Mouse (Mus musculus) hindbrain, embryonic 12.5 days (tissue): Measurements from ENCODE around the gene Elovl6. TPM values are rescaled to one million over a fixed set of nuclear protein-coding genes. Genes with fewer than 3 reads are reported as not detected.

Experiments used
- ATAC-seq: fragments of 200-750 bp; cut with Nextera tagmentation; 2 replicates; pipeline ENCODE4 v1.8.0; 2017; ENCODE audit warnings: moderate TSS enrichment; ENCODE audit not compliant: low FRiP score
- H3K27ac ChIP-seq: fragments of 300-500 bp; sonication (generic); 2 replicates; pipeline ENCODE4 v1.5.1; 2016; ENCODE audit warnings: mild to moderate bottlenecking
- H3K27me3 ChIP-seq: fragments of 300-500 bp; sonication (generic); 2 replicates; pipeline ENCODE4 v1.6.1; 2016; ENCODE audit warnings: mild to moderate bottlenecking
- H3K36me3 ChIP-seq: fragments of 300-500 bp; sonication (generic); 2 replicates; pipeline ENCODE4 v1.6.1; 2016; ENCODE audit warnings: mild to moderate bottlenecking
- H3K4me1 ChIP-seq: fragments of 300-500 bp; sonication (generic); 2 replicates; pipeline ENCODE4 v1.6.1; 2016
- H3K4me2 ChIP-seq: fragments of 300-500 bp; sonication (generic); replicated peaks from 2 replicates; pipeline ENCODE4 v1.6.1; 2016; ENCODE audit warnings: mild to moderate bottlenecking
- H3K4me3 ChIP-seq: fragments of 300-500 bp; sonication (generic); 2 replicates; pipeline ENCODE4 v1.5.1; 2016; ENCODE audit warnings: mild to moderate bottlenecking
- H3K9ac ChIP-seq: fragments of 300-500 bp; sonication (generic); 2 replicates; pipeline ENCODE4 v1.6.1; 2016; ENCODE audit warnings: mild to moderate bottlenecking, moderate library complexity
- H3K9me3 ChIP-seq: fragments of 300-500 bp; sonication (generic); replicated peaks from 2 replicates; pipeline ENCODE4 v1.6.1; 2016; ENCODE audit warnings: mild to moderate bottlenecking
- WGBS: fragments of 180-500 bp; shearing (Covaris S2); methylation state at CpG from one replicate; pipeline ENCODE4 v1.1.7; 2016; 5-methylcytosine and 5-hydroxymethylcytosine counted together
- polyA plus RNA-seq: library from polyadenylated mRNA; unstranded; fragments of >200 nt; fragmentation: Nextera tagmentation; extraction: Ambion mirVana; gene quantifications from 2 replicates; pipeline ENCODE4 v1.2.1, GENCODE M21; 2016

Gene Elovl6
- polyA plus RNA-seq, 1 experiment from 2014 or later: 33.1 TPM

DNA sequence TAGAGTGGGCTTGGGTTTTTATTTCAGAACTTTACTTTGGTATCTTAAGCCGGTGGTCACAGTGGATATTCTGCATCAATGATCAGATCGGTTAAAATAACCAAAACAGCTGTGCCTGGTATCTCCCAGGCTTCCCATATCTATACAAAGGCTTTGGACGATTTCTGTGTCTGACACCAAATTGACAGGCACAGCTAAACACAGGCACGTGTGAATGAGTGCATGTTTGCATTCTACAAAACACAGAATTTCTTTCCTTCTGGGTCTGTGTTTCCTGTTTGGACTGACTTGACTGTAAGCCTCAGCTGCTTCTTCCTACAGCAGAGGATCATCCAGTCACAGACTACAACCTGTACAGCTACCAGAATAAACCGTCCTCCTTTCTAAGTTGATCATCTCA is 107.5 kb downstream of the Elovl6 start:
- Histone ChIP-seq H3K4me2 (no peak overlapping the region), H3K36me3 (0 out of 2 replicates have a peak, but pooled peaks cover 2% of the 10 kb centered on the region), H3K4me1 (peaks cover 14% of the 10 kb centered on the region), H3K27me3 (no peaks in the 10 kb centered on the region), H3K9ac (no peak overlapping the region), H3K4me3 (no peak overlapping the region), H3K27ac (peak overlapping the region; percentile 52), H3K9me3 (no peaks in the 10 kb centered on the region)
- no peak for ATAC-seq
- 69% methylated on average over 5 of the region's 5 CpGs for WGBS

- no peaks in the 10 kb centered on the region for H3K9me3 ChIP-seq
- H3K4me2 ChIP-seq: no peak overlapping the region
- H3K27ac ChIP-seq: peak overlapping the region; percentile 55
- peaks cover 16% of the 10 kb centered on the region for H3K4me1 ChIP-seq
- H3K4me3 ChIP-seq: no peak overlapping the region
- ATAC-seq: peak; percentile 88
- H3K27me3 ChIP-seq: no peaks in the 10 kb centered on the region
- WGBS: 52% methylated on average over 10 of the region's 10 CpGs
- H3K9ac ChIP-seq: no peak overlapping the region
- 0 out of 2 replicates have a peak, but pooled peaks cover 2% of the 10 kb centered on the region for H3K36me3 ChIP-seq
These were observed 108.3 kb downstream of the Elovl6 start for GRCm38 (mm10) chr3:129640211-129641000.

DNA sequence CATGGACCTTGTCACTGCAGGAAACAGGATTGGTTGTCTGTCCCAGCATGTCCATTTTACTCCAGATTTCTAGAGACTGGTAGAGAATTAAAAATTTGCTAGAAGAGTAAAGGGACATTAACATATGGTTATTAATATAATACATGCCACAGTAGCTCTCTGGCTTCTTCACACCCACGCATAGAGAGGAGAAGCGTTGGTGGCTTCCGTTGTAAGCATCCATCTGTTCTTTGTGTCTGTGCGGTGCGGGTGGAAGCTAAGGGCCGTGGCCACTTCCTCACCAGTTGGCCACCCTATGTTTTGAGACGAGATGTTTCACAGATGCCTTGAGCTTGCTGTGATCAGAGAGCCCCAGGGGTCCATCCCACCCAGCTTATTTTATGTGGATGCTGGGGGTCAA is 109.5 kb downstream of the Elovl6 start:
- Histone ChIP-seq H3K27me3 (no peaks in the 10 kb centered on the region), H3K9me3 (no peaks in the 10 kb centered on the region), H3K27ac (no peak overlapping the region), H3K36me3 (0 out of 2 replicates have a peak, but pooled peaks cover 2% of the 10 kb centered on the region), H3K4me1 (peaks cover 18% of the 10 kb centered on the region), H3K4me2 (no peak overlapping the region), H3K4me3 (no peak overlapping the region), H3K9ac (no peak overlapping the region)
- ATAC-seq: no peak
- 82% methylated on average over 7 of the region's 7 CpGs for WGBS

DNA sequence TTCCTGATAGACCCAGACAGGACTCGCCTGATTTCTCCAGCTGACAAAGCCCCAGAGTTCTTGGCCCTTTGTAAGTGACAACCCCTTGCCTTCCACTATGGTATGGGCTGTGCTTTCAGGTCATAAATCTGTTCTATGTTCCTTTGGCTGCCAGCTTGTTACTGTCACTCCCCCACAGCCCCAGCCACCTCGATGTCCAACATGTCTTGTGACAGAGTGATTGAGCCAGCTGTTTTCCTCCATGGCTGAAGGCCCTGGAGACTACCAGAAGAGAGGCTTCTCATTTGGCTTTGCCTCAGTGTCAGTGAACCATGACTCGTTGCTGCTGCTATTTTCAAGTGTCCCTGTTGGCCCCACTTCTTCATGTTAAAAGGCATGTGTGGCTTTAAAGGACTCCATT is 113.3 kb downstream of the Elovl6 start:
- Histone ChIP-seq H3K27ac (no peak overlapping the region), H3K36me3 (no peaks in the 10 kb centered on the region), H3K4me2 (no peak overlapping the region), H3K9ac (no peak overlapping the region), H3K27me3 (no peaks in the 10 kb centered on the region), H3K4me1 (peaks cover 13% of the 10 kb centered on the region), H3K9me3 (no peaks in the 10 kb centered on the region), H3K4me3 (no peak overlapping the region)
- ATAC-seq: no peak
- WGBS: 67% methylated on average over 3 of the region's 3 CpGs

DNA sequence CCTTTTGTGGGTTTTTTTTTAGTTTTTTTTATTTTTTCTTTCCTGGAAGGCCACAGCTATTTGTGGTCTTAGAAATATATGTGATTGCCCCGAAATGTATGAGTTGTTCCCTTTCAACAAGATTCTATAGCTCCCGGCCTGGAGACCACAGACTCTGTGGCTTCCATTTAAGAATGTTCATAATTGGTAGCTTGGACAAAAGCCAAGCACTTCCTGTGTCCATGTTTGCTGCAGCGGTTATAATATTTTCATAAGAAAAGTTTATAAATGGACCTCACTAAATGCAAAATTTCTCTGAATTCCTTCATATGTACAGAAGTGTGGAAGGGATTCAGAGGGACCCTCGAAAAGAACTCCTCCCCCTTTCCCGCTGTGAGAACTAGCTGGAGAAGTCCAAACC is 114.6 kb downstream of the Elovl6 start:
- Histone ChIP-seq H3K4me2 (no peak overlapping the region), H3K9ac (no peak overlapping the region), H3K27ac (no peak overlapping the region), H3K4me3 (no peak overlapping the region), H3K27me3 (no peaks in the 10 kb centered on the region), H3K36me3 (no peaks in the 10 kb centered on the region), H3K9me3 (no peaks in the 10 kb centered on the region), H3K4me1 (peaks cover 7% of the 10 kb centered on the region)
- 75% methylated on average over 5 of the region's 5 CpGs for WGBS
- no peak for ATAC-seq

DNA sequence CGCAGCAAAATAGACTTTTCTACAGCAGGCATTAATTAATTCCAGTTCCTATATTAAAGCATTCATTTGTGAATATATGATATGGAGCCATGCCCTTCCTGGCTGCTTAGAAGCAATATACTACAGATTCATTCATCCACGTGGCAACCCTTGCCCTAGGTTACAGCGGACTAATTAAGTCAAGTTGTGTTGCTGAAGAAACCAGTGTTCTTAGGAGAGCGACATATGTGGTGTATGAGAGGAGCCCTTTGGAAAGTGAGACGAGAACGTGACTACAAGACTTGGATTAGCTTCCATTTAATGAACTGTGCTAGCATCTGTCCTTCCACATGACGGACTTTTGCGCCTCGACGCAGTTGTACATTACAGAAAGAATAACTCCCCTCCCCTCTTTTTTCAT is 115.2 kb downstream of the Elovl6 start:
- no peaks in the 10 kb centered on the region for H3K36me3 ChIP-seq
- no peak overlapping the region for H3K4me2 ChIP-seq
- no peaks in the 10 kb centered on the region for H3K27me3 ChIP-seq
- no peak overlapping the region for H3K4me3 ChIP-seq
- peaks cover 7% of the 10 kb centered on the region for H3K4me1 ChIP-seq
- no peak overlapping the region for H3K27ac ChIP-seq
- H3K9ac ChIP-seq: no peak overlapping the region
- no peak for ATAC-seq
- no peaks in the 10 kb centered on the region for H3K9me3 ChIP-seq
- WGBS: 87% methylated on average over 10 of the region's 10 CpGs

DNA sequence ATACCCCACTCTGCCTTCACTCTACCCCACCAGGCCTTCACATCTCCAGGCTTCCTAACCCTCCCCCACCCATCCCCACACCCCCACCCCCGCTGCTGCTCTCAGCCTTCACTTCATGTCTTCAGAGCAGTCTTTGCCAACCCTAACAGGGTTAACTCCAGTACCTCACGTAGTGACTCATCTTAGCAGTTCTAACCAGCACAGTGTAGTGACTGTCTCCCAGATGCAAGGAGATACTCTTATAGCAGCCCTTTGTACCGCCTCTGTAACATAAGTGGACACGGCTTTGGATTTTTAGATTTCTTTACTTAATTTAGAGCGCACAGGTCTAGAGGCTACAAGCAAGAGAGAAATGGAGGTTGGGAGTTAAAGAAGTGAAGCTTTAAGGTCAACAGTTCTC is 116.4 kb downstream of the Elovl6 start:
- no peak for ATAC-seq
- WGBS: 77% methylated on average over 5 of the region's 5 CpGs
- Histone ChIP-seq H3K4me1 (peaks cover 7% of the 10 kb centered on the region), H3K27ac (no peak overlapping the region), H3K9me3 (no peaks in the 10 kb centered on the region), H3K27me3 (no peaks in the 10 kb centered on the region), H3K4me3 (no peak overlapping the region), H3K9ac (no peak overlapping the region), H3K4me2 (no peak overlapping the region), H3K36me3 (no peaks in the 10 kb centered on the region)

GRCm38 (mm10) chr3:129649586-129650292 is 117.6 kb downstream of the Elovl6 start:
- no peaks in the 10 kb centered on the region for H3K27me3 ChIP-seq
- no peaks in the 10 kb centered on the region for H3K36me3 ChIP-seq
- 72% methylated on average over 8 of the region's 8 CpGs for WGBS
- H3K4me3 ChIP-seq: no peak overlapping the region
- H3K9ac ChIP-seq: no peak overlapping the region
- H3K9me3 ChIP-seq: no peaks in the 10 kb centered on the region
- H3K27ac ChIP-seq: no peak overlapping the region
- no peak; the same call in 1 of the 2 replicates for ATAC-seq
- no peak overlapping the region for H3K4me2 ChIP-seq
- peaks cover 7% of the 10 kb centered on the region for H3K4me1 ChIP-seq

GRCm38 (mm10) chr3:129650293-129650612 is 118.1 kb downstream of the Elovl6 start:
- Histone ChIP-seq H3K4me1 (peaks cover 7% of the 10 kb centered on the region), H3K36me3 (no peaks in the 10 kb centered on the region), H3K4me3 (no peak overlapping the region), H3K4me2 (no peak overlapping the region), H3K27me3 (no peaks in the 10 kb centered on the region), H3K9ac (no peak overlapping the region), H3K27ac (no peak overlapping the region), H3K9me3 (no peaks in the 10 kb centered on the region)
- no peak for ATAC-seq

GRCm38 (mm10) chr3:129650931-129651330 is 118.8 kb downstream of the Elovl6 start:
- Histone ChIP-seq H3K36me3 (no peaks in the 10 kb centered on the region), H3K4me1 (peaks cover 3% of the 10 kb centered on the region; the same call in 1 of the 2 replicates), H3K4me2 (no peak overlapping the region), H3K4me3 (no peak overlapping the region), H3K27ac (no peak overlapping the region), H3K9ac (no peak overlapping the region), H3K9me3 (no peaks in the 10 kb centered on the region), H3K27me3 (no peaks in the 10 kb centered on the region)
- 21% methylated on average over 1 of the region's 1 CpGs for WGBS
- ATAC-seq: no peak

DNA sequence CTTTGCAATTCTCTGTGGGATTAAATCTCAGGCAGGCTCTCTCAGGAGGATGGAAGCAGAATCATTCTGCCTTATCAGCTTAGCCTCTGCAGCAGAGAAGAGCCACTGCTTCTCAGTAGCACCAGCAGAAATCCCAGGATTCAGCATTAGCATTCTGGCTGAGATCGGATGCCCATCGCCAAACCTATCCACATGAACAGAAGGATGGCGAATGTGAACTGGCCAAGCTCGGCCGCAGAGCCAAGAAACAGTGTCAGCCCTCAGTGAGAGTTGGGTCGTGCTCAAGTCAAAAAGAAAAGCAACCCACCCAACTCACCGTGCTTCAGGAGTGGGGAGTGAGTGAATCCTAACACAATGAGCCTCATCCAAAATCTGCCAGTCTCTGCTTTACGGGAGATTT is 119.6 kb downstream of the Elovl6 start:
- Histone ChIP-seq H3K36me3 (no peaks in the 10 kb centered on the region), H3K9me3 (no peaks in the 10 kb centered on the region), H3K4me1 (peaks cover 3% of the 10 kb centered on the region; the same call in 1 of the 2 replicates), H3K9ac (no peak overlapping the region), H3K27ac (no peak overlapping the region), H3K27me3 (no peaks in the 10 kb centered on the region), H3K4me2 (no peak overlapping the region), H3K4me3 (no peak overlapping the region)
- WGBS: 94% methylated on average over 8 of the region's 8 CpGs
- ATAC-seq: no peak

DNA sequence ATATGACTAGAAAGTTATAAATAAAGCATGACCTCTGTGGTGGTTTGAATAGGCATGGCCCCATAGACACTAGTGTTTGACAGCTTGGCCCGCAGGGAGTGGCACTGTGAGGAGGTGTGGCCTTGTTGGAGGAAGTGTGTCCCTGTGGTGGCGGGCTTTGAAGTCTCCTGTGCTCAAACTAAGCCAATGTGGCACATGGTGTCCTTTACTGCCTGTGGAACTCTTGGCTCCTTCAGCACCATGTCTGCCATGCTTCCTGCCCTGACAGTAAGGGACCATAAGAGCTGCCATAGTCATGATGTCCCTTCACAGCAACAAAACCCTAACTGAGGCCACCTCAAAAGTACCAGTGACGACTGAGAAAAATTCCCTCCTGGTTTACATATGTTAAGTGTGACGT is 120.3 kb downstream of the Elovl6 start:
- Histone ChIP-seq H3K4me2 (no peak overlapping the region), H3K4me1 (no peaks in the 10 kb centered on the region), H3K27ac (no peak overlapping the region), H3K9me3 (no peaks in the 10 kb centered on the region), H3K36me3 (no peaks in the 10 kb centered on the region), H3K4me3 (no peak overlapping the region), H3K9ac (no peak overlapping the region), H3K27me3 (no peaks in the 10 kb centered on the region)
- WGBS: 85% methylated on average over 4 of the region's 4 CpGs
- ATAC-seq: no peak

- 78% methylated on average over 4 of the region's 4 CpGs for WGBS
- Histone ChIP-seq H3K36me3 (no peaks in the 10 kb centered on the region), H3K4me3 (no peak overlapping the region), H3K4me1 (no peaks in the 10 kb centered on the region), H3K4me2 (no peak overlapping the region), H3K9ac (no peak overlapping the region), H3K27me3 (no peaks in the 10 kb centered on the region), H3K27ac (no peak overlapping the region), H3K9me3 (no peaks in the 10 kb centered on the region)
- ATAC-seq: no peak
These were observed 124.4 kb downstream of the Elovl6 start for GRCm38 (mm10) chr3:129656540-129656939.
